Mouse (Mus musculus) kidney, embryonic 15.5 days (tissue): ENCODE data around the gene Lrrc59. TPM values are rescaled to one million over a fixed set of nuclear protein-coding genes. Genes with fewer than 3 reads are reported as not detected.
"Not testable (repeated sequence)": the region's sequence is repeated elsewhere in the genome, so short reads cannot be mapped to it uniquely, and the experiment has no call there.

Source experiments
- ATAC-seq: fragments of 200-750 bp; cut with Nextera tagmentation; replicated peaks from 2 replicates; pipeline ENCODE4 v1.8.0; 2017; ENCODE audit warnings: moderate TSS enrichment; ENCODE audit not compliant: low FRiP score
- H3K27ac ChIP-seq: fragments of 300-500 bp; sonication (generic); 2 replicates; pipeline ENCODE4 v1.5.1; 2015; ENCODE audit warnings: mild to moderate bottlenecking, inconsistent platforms
- H3K27me3 ChIP-seq: fragments of 300-500 bp; sonication (generic); 2 replicates; pipeline ENCODE4 v1.6.1; 2015; ENCODE audit warnings: inconsistent platforms
- H3K36me3 ChIP-seq: fragments of 300-500 bp; sonication (generic); 2 replicates; pipeline ENCODE4 v1.6.1; 2015; ENCODE audit warnings: inconsistent platforms
- H3K4me1 ChIP-seq: fragments of 300-500 bp; sonication (generic); 2 replicates; pipeline ENCODE4 v1.6.1; 2015; ENCODE audit warnings: inconsistent platforms
- H3K4me2 ChIP-seq: fragments of 300-500 bp; sonication (generic); 2 replicates; pipeline ENCODE4 v1.6.1; 2015; ENCODE audit warnings: moderate library complexity, mild to moderate bottlenecking, inconsistent platforms
- H3K4me3 ChIP-seq: fragments of 300-500 bp; sonication (generic); replicated peaks from 2 replicates; pipeline ENCODE4 v1.5.1; 2015; ENCODE audit warnings: mild to moderate bottlenecking, inconsistent platforms
- H3K9ac ChIP-seq: fragments of 300-500 bp; sonication (generic); 2 replicates; pipeline ENCODE4 v1.6.1; 2015; ENCODE audit warnings: mild to moderate bottlenecking, inconsistent platforms
- H3K9me3 ChIP-seq: fragments of 300-500 bp; sonication (generic); replicated peaks from 2 replicates; pipeline ENCODE4 v1.6.1; 2016; ENCODE audit warnings: inconsistent platforms
- WGBS: fragments of 180-500 bp; shearing (Covaris S2); methylation state at CpG from one replicate; pipeline ENCODE4 v1.1.7; 2015; ENCODE audit warnings: mixed read lengths; 5-methylcytosine and 5-hydroxymethylcytosine counted together
- polyA plus RNA-seq: library from polyadenylated mRNA; unstranded; fragments of >200 nt; fragmentation: Nextera tagmentation; extraction: Ambion mirVana; gene quantifications from 2 replicates; pipeline ENCODE4 v1.2.1, GENCODE M21; 2015

Lrrc59 gene
- polyA plus RNA-seq, 1 experiment from 2014 or later, result 215 TPM

DNA sequence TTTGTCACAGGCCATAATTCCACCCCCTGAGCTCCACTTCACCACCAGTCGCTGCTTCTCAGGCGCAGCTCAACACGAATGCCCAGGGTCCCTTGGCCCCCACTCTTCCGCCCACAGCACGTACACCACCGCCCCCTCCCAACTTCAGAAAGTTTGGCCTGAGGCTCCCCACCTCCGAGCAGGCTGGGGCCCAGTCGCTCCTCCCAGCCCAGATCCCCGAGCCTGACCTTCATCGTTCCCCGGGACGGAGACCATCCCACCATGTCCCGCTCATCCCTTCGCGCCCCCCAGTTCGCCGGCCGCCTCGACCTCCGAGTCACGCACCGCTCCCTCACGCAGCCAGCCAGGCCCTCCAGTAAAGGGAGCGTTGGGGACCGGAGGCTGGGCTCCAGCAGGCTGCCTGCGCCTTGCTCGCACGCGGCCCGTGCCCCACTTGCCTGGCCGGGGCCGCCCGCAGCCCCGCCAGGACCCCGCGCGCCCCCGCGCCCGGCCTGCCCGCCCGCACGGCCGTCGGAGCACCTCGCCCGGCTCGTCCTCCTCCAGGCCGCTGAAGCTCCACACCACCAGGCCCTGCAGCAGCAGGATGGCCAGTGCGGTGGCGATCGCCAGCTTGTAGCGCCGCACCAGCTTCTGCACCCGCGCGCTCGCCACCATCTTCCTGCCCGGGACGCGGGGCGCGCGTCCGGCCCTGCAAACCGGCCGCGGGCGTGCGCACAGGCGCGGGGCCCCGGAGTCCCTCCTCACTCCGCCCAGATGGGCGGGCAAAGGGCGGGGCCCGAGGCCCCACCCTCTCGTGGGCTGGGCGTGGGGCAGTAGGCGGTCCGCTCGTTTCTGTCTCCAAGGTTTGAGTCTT, 47.4 kb downstream of the Lrrc59 start, which contains the start of gene Xylt2:
Xylt2 (minus strand) TSS at position 762 of the 853 bp plus-strand sequence.
- peak; percentile 94 for ATAC-seq
- H3K36me3 ChIP-seq, result no peaks in the 10 kb centered on the region
- H3K9ac ChIP-seq, result peak within 1 kb of the TSS; percentile 90
- H3K27ac ChIP-seq, result peak within 1 kb of the TSS; percentile 91
- peak within 1 kb of the TSS; percentile 85 for H3K4me3 ChIP-seq
- under 1% methylated on average over 79 of the region's 82 CpGs for WGBS
- peaks cover 33% of the 10 kb centered on the region for H3K4me1 ChIP-seq
- no peaks in the 10 kb centered on the region for H3K9me3 ChIP-seq
- H3K27me3 ChIP-seq, result no peaks in the 10 kb centered on the region
- H3K4me2 ChIP-seq, result peak within 1 kb of the TSS; percentile 73

DNA sequence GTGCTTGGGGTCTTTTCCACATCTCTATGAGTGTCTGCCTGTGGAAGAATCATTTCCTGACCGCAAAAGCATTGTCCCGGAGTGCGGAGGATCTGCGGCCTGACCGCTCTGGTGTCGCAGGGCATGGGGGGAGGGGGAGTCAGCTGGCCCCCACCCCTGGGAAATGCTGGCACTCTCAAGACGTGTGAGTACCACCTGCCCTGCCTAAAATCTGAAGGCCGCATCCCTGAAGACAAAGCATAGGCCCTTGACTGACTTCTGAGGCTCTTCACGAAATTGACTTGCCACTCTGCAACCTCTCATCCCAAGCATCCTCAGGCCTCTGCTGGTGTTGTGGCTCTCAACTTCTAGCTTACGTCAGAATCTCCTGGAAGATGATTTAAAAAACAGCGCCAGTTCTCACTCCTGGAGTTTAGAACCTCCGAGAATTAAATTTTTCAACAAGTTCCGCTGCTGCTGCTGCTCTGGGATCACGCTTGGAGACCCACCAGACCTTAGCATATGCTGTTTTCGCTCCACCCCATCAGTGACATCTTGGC, 48.1 kb downstream of the Lrrc59 start:
- WGBS, result 36% methylated on average over 15 of the region's 15 CpGs
- ATAC-seq, result no peak; the same call in 1 of the 2 replicates
- no peaks in the 10 kb centered on the region for H3K36me3 ChIP-seq
- peak overlapping the region; percentile 90 for H3K9ac ChIP-seq
- H3K9me3 ChIP-seq, result no peaks in the 10 kb centered on the region
- peaks cover 33% of the 10 kb centered on the region for H3K4me1 ChIP-seq
- peak overlapping the region; percentile 73 for H3K4me2 ChIP-seq
- H3K27me3 ChIP-seq, result no peaks in the 10 kb centered on the region
- no peak overlapping the region for H3K27ac ChIP-seq
- H3K4me3 ChIP-seq, result peak overlapping the region; percentile 85

- Histone ChIP-seq H3K9me3 (no peaks in the 10 kb centered on the region), H3K27me3 (no peaks in the 10 kb centered on the region), H3K4me2 (no peak overlapping the region), H3K9ac (no peak overlapping the region), H3K4me3 (no peak overlapping the region), H3K4me1 (peaks cover 16% of the 10 kb centered on the region), H3K36me3 (no peaks in the 10 kb centered on the region), H3K27ac (no peak overlapping the region)
- no peak for ATAC-seq
Measured at GRCm38 (mm10) chr11:94680639-94681038, 51.1 kb downstream of the Lrrc59 start.

DNA sequence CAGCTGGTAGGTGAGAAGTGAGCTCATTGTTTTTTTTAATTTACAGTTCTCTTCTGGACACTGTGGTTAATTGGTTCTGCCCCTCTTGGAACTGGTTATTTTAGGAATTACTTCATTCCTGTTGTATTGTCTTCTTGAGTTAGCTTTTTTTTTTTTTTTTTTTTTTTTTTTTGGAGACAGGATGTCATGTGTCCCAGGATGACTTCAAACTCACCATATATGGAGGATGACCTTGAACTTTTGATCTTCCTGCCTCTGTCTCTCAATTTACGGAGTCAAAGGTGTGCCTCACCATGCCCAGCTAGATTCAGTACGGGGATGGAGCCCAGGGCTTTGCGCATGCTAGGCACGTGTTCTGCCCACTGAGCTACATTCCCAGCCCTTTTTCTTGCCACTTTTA, 52.1 kb downstream of the Lrrc59 start:
- Histone ChIP-seq H3K4me3 (no peak overlapping the region), H3K9me3 (no peaks in the 10 kb centered on the region), H3K9ac (no peak overlapping the region), H3K4me2 (no peak overlapping the region), H3K36me3 (no peaks in the 10 kb centered on the region), H3K27me3 (no peaks in the 10 kb centered on the region), H3K27ac (no peak overlapping the region), H3K4me1 (peaks cover 6% of the 10 kb centered on the region)
- WGBS, result 74% methylated on average over 4 of the region's 4 CpGs
- ATAC-seq, result no peak

- WGBS, result 89% methylated on average over 7 of the region's 7 CpGs
- ATAC-seq, result no peak
- Histone ChIP-seq H3K4me2 (no peak overlapping the region), H3K9me3 (no peaks in the 10 kb centered on the region), H3K4me1 (peaks cover 4% of the 10 kb centered on the region), H3K27me3 (no peaks in the 10 kb centered on the region), H3K4me3 (no peak overlapping the region), H3K27ac (no peak overlapping the region), H3K36me3 (no peaks in the 10 kb centered on the region), H3K9ac (no peak overlapping the region)
Measured at GRCm38 (mm10) chr11:94682427-94682826, 52.9 kb downstream of the Lrrc59 start.

- Histone ChIP-seq H3K4me2 (no peak overlapping the region), H3K4me3 (no peak overlapping the region), H3K36me3 (no peaks in the 10 kb centered on the region), H3K9me3 (no peaks in the 10 kb centered on the region), H3K27me3 (no peaks in the 10 kb centered on the region), H3K27ac (no peak overlapping the region), H3K9ac (no peak overlapping the region), H3K4me1 (no peaks in the 10 kb centered on the region)
- no peak for ATAC-seq
- WGBS, result 76% methylated on average over 6 of the region's 6 CpGs
Measured at GRCm38 (mm10) chr11:94687178-94687577, 57.6 kb downstream of the Lrrc59 start.

DNA sequence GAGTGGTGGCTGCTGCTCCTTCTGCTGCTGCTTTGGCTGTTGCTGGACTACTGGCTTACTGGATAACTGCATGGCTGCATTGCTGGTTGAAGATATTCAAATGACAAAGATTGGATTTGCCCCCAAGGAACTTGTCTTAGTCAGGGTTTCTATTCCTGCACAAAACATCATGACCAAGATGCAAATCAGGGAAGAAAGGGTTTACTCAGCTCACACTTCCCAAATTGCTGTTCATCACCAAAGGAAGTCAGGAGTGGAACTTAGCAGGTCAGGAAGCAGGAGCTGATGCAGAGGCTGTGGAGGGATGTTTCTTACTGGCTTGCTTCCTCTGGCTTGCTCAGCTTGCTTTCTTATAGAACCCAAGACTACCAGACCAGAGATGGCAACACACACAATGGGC, 62.9 kb downstream of the Lrrc59 start:
- H3K27me3 ChIP-seq, H3K4me3 ChIP-seq, H3K36me3 ChIP-seq, H3K27ac ChIP-seq, H3K9ac ChIP-seq, ATAC-seq, H3K4me1 ChIP-seq, H3K4me2 ChIP-seq, H3K9me3 ChIP-seq: not testable (repeated sequence)

Other genes with a start within 250 kb of the Lrrc59 start
- 3.4 and 6.0 TPM in 2 replicates for gene Abcc3, start 236.8 kb upstream of the Lrrc59 start, polyA plus RNA-seq
- gene Cacna1g, start 155.6 kb upstream of the Lrrc59 start, polyA plus RNA-seq, result 8.5 and 9.9 TPM in 2 replicates
- 0.05 and 0.19 TPM in 2 replicates for gene Spata20, start 143.6 kb upstream of the Lrrc59 start, polyA plus RNA-seq
- gene Epn3, start 129.8 kb upstream of the Lrrc59 start, polyA plus RNA-seq, result 16.5 and 18.4 TPM in 2 replicates
- gene Mycbpap, start 108.0 kb upstream of the Lrrc59 start, polyA plus RNA-seq, result 3.6 and 4.4 TPM in 2 replicates
- 4.0 and 5.6 TPM in 2 replicates for gene Rsad1, start 80.5 kb upstream of the Lrrc59 start, polyA plus RNA-seq
- 0.23 and 1.1 TPM in 2 replicates for gene Chad, start 64.7 kb upstream of the Lrrc59 start, polyA plus RNA-seq
- 7.9 and 8.9 TPM in 2 replicates for gene Acsf2, start 27.9 kb upstream of the Lrrc59 start, polyA plus RNA-seq
- gene Mrpl27, start 24.0 kb downstream of the Lrrc59 start, polyA plus RNA-seq, result 148 and 154 TPM in 2 replicates
- gene Eme1, start 24.2 kb downstream of the Lrrc59 start, polyA plus RNA-seq, result 25.9 and 27.1 TPM in 2 replicates
- 20.3 and 22.4 TPM in 2 replicates for gene Xylt2, start 47.7 kb downstream of the Lrrc59 start, polyA plus RNA-seq
- 0.53 and 0.63 TPM in 2 replicates for gene Gm11541, start 74.7 kb downstream of the Lrrc59 start, polyA plus RNA-seq
- gene Cdc34b, start 112.0 kb downstream of the Lrrc59 start, polyA plus RNA-seq, result 0.41 and 0.47 TPM in 2 replicates
- gene Tmem92, start 152.9 kb downstream of the Lrrc59 start, polyA plus RNA-seq, result not detected in 2 replicates